Mouse (Mus musculus): Measurements from ENCODE around the gene Mylk.

Mylk gene

DNA sequence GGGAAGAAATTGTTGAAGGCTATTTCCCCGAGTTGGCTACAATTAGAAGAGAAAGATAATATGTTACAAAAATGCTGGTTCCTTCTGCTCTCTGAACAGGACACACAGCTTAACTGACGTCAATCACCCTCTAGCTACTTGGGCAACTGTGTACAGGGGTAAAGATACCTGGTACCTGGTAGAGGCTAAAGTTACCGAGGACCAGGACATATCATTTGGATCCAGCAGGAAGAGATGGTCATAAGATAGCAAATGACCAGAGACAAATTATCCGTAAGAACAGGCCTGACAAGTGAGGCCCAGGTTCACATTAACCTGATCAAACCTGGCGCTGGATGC is 276.9 kb downstream of the Mylk start:
- in situ Hi-C loops (cut with MboI, MseI): no loop called here

DNA sequence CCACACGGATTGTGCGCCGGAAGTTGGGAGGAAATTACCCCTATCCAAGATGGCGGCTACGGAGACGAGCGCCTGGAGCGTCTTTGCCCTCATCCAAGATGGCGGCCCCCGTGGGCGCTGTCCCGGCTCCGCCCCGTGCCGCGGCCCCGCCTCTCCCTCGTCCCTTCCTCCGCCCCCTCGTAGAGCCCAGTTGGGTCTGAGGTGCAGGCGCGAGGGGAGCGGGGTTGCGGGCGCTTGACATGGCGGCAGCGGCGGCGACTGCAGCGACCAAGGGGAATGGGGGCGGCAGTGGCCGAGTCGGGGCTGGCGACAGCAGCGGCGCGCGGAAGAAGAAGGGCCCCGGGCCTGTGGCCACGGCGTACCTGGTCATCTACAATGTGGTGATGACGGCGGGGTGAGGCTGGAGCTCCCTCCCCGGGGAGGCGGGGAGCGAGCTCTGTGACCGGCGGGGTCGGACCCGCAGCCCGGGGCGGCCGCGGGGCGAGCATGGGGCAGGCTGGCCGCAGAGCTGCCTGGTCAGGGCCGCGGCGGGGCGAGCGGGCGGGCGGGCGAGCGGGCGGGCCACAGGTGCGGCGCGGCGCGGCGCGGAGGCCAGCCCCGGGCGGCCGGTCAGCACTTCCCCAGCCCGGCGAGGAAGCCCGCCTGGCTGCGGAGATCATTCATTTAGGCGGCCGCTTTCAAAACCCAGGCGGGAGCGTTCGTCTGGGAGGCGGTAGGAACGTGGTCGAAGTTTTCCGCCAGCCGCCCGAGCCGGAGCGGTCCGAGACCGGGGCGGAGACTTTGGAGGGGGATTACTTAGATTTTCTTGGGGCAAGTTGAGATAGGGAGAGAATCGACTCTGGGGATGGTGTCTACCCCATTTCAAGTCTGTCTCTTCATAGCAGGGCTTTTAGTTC is 277.5 kb downstream of the Mylk start, which contains the start of gene Hacd2:
Gene Hacd2 (plus strand): TSS at position 187 of the 896 bp plus-strand sequence.
- in situ Hi-C loops (cut with MboI, MseI): no loop called here

DNA sequence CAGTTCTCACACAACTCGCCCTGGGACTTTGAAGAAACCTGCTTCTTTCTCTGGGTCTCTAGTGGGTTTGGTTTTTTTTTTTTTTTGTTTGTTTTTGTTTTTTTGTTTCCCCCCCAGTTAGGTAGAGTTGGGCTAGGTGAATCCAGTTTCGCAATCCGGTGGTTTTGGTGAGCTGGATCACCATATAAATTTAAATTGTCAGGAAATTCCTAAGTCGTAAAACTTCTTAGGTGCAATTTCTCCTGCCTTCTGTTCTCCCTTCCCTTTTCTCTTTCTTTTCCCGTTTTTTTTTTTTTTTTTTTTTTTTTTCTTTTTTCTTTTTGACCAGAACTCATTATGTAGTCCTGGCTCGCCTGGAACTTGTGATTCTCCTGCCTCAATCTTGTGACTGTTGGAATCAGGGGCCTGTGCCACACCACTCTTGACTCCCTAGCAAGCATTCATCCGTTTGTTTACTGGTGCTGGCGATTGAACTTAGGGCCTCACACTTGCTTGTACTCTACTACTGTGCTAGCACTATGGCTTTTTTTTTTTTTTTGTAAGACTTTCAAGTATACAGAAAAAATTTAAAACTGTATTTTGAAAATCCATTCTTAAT is 278.2 kb downstream of the Mylk start:
- in situ Hi-C loops (cut with MboI, MseI): no loop called here

DNA sequence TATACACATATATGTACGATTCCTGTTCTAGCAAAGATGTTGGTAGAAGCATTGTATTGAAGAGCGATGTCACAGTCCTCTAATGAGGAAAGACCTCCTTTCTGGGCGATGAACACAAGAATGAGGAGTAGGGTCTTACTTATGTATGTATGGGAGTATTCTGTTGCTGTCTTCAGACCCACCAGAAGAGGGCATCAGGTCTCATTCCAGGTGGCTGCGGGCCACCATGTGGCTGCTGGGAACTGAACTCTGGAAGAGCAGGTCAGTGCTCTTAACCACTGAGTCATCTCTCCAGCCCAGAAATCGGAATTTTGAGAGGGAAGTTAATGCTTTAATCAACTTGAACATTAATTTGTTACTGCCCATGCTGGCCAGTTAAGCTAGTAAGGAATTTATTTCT is 279.3 kb downstream of the Mylk start:
- in situ Hi-C loops (cut with MboI, MseI): no loop called here

DNA sequence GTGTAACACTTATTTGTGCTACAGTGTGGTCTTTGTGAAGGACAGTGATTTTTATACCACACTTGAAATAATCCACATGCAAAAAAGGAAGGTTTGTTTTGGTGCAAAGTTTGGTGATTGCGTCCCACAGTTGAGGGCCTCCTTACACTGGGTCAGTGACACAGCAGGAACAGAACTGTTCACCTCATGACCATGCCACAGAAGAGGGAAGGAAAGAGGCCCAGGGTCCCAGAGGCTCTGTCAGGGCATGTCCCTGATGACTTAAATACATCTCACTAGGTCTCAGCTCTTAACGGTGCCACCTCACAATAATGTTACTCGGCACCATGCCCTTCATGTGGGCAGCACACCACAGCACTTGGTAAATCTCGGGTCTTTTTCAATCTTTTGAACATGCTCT is 280.3 kb downstream of the Mylk start:
- in situ Hi-C loops (cut with MboI, MseI): no loop called here

DNA sequence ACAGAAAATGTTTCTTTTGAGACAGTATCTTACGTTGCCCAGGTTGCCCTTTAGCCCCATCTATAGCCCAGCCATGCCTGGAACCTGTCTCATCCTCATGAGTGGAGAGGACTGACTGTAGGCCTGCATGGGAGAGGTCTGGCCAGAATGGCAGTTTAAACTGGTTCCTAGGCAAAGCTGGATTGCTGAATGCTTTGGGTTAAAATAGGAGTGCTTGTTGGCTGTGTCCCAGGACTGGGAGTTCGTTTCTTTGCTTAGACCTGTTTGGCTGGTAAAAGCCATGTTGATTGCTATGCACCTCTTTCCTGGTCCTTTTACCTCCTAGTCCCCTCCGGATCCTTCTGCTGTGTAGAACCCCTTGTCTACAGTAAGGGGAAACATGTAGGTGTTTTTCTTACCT is 288.2 kb downstream of the Mylk start:
- in situ Hi-C loops (cut with MboI, MseI): no loop called here

DNA sequence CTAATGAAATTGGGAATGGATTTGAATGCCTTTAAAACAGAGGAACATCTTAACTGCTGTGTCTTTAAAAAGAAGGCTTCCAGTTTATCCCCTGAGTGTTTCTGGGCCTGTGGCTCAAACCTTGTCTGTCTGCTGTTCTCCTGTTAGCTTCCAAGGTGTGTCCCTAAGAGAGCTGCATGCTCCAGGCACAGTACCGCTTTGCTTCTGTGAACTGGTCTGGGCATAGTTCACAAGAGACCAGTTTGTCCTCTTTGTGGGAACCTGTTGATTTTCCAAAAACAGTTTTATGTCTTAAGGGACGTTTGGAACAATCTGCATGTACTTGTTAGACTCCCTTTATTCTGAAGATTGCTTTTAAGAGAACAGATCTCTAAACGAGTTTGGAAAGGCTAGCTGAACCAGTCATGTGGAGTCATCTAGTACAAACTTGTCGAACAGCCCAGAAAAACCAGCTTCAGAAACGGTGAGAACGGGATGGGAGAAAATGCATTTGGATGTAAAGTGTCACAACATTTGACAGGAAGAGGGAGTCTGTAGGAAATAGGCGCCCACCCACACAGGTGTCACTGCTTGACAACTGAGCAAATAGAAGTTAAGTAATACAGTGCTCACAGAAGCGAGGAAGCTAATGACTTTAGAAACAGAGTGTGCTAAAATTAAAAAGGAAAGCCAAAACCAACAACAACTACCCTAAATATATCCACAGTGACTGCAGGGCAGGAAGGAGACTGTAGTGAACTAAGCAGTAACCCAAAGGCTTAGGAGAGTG is 289.0 kb downstream of the Mylk start:
- in situ Hi-C loops (cut with MboI, MseI): no loop called here

DNA sequence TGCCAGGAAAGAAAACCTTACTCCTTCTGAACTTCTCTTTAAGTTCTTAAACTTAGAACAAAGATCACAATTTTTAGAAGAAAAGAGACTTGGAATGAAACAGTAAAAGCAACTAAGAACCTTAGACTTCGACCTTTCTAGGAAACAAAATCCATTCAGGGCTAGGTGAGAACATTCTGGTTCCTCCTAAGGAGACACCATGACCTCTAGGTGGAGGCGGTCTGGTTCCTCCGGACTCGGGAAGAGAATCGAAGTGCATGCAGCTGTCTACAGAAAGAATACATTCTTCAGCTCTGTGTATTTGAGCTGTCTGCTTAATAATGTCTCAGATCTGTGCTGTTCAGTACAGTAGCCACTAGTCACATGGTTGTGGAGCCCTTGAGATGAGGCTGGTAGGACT is 290.0 kb downstream of the Mylk start:
- in situ Hi-C loops (cut with MboI, MseI): no loop called here

DNA sequence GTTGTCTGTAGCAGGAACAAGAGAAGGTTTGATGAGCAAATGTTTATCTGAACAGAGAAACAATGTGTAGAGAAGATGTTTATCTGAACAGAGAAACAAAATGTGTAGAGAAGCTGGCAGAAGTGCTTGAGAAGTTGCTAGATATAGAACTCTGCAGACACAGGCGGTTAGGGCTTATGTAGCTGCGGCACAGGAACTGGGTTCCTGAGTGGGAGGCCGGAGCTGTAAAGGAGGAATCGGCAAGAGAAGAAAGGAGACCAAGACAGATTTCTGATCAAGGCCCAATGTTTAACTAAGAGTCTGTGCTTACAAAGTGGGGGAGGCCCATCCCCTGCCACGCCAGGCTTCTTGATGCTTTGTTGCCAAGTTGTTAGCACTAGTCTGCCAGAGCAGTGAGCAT is 291.7 kb downstream of the Mylk start:
- in situ Hi-C loops (cut with MboI, MseI): no loop called here

DNA sequence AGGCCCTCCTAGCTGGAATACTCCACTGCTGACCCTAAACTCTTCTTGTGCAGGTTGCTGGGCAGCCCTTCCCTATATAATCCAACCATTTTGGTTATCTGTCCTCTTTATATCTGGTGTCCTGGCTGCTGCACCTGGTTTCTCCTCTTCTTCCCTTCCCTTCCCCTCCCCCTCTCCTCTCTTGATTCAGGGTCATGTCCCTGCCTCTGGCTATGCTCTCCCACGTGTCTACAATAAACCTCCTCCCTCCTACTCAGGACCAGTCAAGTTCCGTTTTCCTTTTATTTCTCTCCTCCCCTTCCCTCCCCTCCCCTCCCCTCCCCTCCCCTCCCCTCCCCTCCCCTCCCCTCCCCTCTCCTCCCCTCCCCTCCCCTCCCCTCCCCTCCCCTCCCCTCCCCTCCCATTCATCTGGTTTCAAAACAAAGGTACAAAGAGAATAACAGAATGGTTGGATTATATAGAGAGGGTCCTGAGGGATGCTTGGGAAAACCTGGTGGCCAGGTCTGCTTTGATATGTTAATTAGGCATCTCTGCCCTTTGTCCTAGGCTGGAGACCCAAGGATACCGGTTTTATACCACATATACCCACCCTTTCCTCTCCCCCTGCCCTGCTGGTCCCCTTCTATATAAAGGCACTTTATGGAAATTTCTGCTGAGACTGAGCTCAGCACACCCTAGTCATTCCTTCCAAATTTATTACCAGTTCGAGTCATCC is 293.5 kb downstream of the Mylk start:
- in situ Hi-C loops (cut with MboI, MseI): no loop called here

DNA sequence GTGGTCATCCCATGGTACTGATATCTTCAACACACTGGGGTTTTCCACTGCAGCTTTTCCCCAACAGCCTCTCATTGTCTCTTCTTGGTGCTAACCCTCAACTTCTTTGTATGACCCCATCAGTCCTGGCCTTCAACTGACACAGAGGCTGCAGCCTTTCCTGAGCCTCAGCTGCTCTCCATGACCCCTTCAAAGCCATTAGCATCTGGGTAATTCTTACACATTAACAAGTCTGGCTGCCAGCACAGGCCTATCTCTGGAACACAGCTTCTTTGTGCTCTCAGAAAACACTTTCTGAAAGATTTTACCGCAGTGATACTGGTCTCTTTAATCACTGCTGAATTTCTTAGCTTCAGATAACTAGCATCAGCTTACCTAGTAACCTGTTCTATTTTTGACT is 295.1 kb downstream of the Mylk start:
- in situ Hi-C loops (cut with MboI, MseI): no loop called here

DNA sequence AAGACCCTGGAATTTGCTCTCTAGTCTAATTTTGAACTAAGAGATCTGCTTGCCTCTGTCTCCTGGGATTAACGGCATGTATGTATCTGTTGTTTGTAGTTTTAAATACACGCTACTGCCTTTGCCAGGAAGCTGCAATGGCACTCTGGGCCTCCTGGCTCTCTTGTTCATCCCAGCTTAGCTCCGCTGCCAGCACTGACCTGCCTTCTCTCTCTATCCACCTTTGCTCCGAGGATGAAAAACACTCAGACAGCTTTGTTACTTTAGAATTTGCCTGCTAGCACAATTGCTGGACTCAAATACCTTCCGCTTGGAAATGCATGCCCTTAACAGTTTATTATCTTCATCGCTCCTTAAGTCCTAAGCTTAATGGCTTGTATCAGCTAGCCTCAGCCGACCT is 296.0 kb downstream of the Mylk start:
- in situ Hi-C loops (cut with MboI, MseI): no loop called here

DNA sequence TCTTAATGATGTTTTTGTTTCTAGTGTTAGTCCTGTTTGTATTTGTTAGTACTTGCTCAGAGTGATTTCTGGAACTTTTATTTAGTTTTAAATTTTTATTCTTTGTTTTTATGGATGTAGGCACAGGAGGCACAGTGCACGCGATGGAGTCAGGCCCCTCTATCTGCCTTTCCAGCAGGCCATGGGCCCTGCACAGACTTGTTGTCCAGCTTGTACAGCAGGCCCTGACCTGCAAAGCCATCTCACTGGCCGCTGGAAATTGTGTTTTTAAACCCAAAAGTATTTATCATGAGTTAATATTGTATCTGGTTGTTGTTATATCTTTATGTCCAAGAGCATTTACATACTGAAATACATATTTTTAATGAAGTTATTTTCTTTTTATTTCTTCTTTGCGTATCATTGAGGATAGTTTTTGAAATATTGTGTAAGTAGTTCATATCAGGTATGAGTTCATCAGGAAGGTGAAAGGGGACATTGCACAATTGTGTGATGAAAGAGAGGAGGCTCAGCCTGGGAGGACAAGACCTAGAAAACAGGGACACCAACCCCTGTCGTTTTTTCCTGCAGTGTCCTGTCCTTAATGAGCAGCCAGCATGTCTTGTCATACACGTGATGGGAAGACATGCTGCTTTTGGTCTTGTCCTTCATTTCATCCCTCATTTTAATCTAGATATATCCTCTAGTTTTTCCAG is 301.2 kb downstream of the Mylk start:
- in situ Hi-C loops (cut with MboI, MseI): no loop called here

DNA sequence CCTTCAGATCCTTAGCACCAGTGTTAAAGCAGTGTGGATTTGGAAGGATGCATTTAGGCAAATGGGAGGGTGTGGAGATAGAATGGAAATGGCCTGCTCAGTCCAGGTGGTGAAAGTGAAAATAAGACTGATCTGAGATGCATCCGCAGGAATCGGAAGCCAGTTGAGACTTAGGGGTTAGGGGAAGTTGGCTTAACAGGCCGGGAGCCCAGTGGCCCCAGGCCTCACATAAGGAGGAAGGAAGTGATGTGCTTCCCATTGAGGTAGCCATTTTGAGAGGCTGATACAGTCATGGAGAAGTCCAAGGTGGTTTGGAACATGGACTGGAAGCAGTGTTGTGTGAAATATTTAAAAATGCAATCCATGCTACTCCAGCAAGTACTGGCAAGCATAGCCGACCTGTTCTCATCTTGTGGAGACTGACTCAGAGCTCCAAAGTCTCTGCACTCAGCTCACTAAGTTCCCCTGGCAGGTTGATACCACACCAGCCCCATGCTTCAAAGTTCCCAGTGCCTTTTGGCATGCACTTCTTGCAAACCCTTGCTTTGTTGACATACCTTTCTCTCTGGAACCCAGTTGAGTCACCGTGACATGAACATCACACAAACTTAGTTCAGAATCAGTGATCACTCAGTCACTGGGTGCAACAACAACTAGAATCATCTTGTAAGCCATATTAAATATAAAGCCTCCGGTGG is 302.4 kb downstream of the Mylk start:
- in situ Hi-C loops (cut with MboI, MseI): no loop called here

DNA sequence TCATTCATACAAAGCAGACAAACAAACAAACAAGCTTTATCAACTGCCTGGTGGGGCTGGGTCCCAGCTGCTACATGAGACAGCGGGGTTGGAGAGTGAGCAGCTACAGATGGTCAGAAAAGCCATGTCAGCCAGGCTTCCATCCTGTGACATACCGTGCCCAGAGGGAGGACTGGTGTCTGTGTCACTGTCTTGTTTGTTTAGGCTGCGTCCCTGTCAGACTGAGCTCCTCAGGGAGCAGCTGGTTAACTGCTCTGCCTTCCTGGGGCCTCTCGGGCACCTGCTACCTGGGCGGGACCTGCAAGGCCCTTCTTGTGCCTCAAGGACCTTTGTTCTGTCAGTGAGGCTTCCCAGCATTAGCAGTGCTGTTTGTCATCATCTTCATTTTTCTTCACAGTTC is 306.1 kb downstream of the Mylk start:
- in situ Hi-C loops (cut with MboI, MseI): no loop called here
